Mouse (Mus musculus) intestine, embryonic 16.5 days (tissue): ENCODE measurements around the gene Adgrv1. TPM values are rescaled to one million over a fixed set of nuclear protein-coding genes. Genes with fewer than 3 reads are reported as not detected.
A peak's percentile ranks its signal among the peaks of the same experiment; 100 is the strongest.
"Not testable (repeated sequence)": the region's sequence is repeated elsewhere in the genome, so short reads cannot be mapped to it uniquely, and the experiment has no call there.

Experiments
- ATAC-seq: fragments of 200-750 bp; cut with Nextera tagmentation; 2 replicates; pipeline ENCODE4 v1.8.0; 2017; ENCODE audit warnings: moderate TSS enrichment, moderate library complexity
- H3K27ac ChIP-seq: fragments of 300-500 bp; sonication (generic); 2 replicates; pipeline ENCODE4 v1.5.1; 2014; ENCODE audit warnings: mild to moderate bottlenecking, low read length
- H3K27me3 ChIP-seq: fragments of 300-500 bp; sonication (generic); replicated peaks from 2 replicates; pipeline ENCODE4 v1.6.1; 2014; ENCODE audit warnings: low read length, control low read depth, mixed read lengths; ENCODE audit not compliant: control insufficient read depth, insufficient read depth
- H3K36me3 ChIP-seq: fragments of 300-500 bp; sonication (generic); 2 replicates; pipeline ENCODE4 v1.6.1; 2014; ENCODE audit warnings: low read length, control low read depth; ENCODE audit not compliant: control insufficient read depth, insufficient read depth
- H3K4me1 ChIP-seq: fragments of 300-500 bp; sonication (generic); 2 replicates; pipeline ENCODE4 v1.6.1; 2014; ENCODE audit warnings: low read length, control low read depth, mixed read lengths; ENCODE audit not compliant: control insufficient read depth, insufficient read depth
- H3K4me2 ChIP-seq: fragments of 300-500 bp; sonication (generic); 2 replicates; pipeline ENCODE4 v1.6.1; 2014; ENCODE audit warnings: low read depth, low read length, control low read depth
- H3K4me3 ChIP-seq: fragments of 300-500 bp; sonication (generic); 2 replicates; pipeline ENCODE4 v1.5.1; 2014; ENCODE audit warnings: mild to moderate bottlenecking, low read length
- H3K9ac ChIP-seq: fragments of 300-500 bp; sonication (generic); 2 replicates; pipeline ENCODE4 v1.6.1; 2014; ENCODE audit warnings: low read depth, low read length
- H3K9me3 ChIP-seq: fragments of 300-500 bp; sonication (generic); 2 replicates; pipeline ENCODE4 v1.6.1; 2016; ENCODE audit warnings: low read length, control low read depth; ENCODE audit not compliant: control insufficient read depth
- WGBS: fragments of 180-500 bp; shearing (Covaris S2); extraction: QIAGEN DNeasy Blood & Tissue Kit; methylation state at CpG from one replicate; pipeline ENCODE4 v1.1.7; 2014; 5-methylcytosine and 5-hydroxymethylcytosine counted together
- polyA plus RNA-seq: library from polyadenylated mRNA; unstranded; fragments of >200 nt; fragmentation: Nextera tagmentation; extraction: Ambion mirVana; gene quantifications from 2 replicates; pipeline ENCODE4 v1.2.1, GENCODE M21; 2015

The Adgrv1 gene
- polyA plus RNA-seq, 1 experiment from 2014 or later: 0.56 TPM

GRCm38 (mm10) chr13:81629395-81629794 lies 3.6 kb downstream of the Adgrv1 start:
- no peaks in the 10 kb centered on the region for H3K36me3 ChIP-seq
- ATAC-seq: no peak
- peaks cover 9% of the 10 kb centered on the region for H3K27me3 ChIP-seq
- no peak overlapping the region for H3K27ac ChIP-seq
- no peak overlapping the region for H3K4me3 ChIP-seq
- H3K9me3 ChIP-seq: no peaks in the 10 kb centered on the region
- 74% methylated on average over 3 of the region's 3 CpGs for WGBS
- H3K4me2 ChIP-seq: no peak overlapping the region
- H3K9ac ChIP-seq: no peak overlapping the region
- 0 out of 2 replicates have a peak, but pooled peaks cover 7% of the 10 kb centered on the region for H3K4me1 ChIP-seq

- Histone ChIP-seq H3K4me1 (0 out of 2 replicates have a peak, but pooled peaks cover 7% of the 10 kb centered on the region), H3K36me3 (no peaks in the 10 kb centered on the region), H3K9ac (no peak overlapping the region), H3K9me3 (no peaks in the 10 kb centered on the region), H3K27ac (no peak overlapping the region), H3K4me2 (no peak overlapping the region), H3K4me3 (no peak overlapping the region), H3K27me3 (peaks cover 9% of the 10 kb centered on the region)
- ATAC-seq: no peak
- WGBS: 65% methylated on average over 2 of the region's 2 CpGs
These were observed 4.2 kb downstream of the Adgrv1 start for GRCm38 (mm10) chr13:81628631-81629190.

- H3K9me3 ChIP-seq, ATAC-seq, H3K27me3 ChIP-seq, H3K4me2 ChIP-seq, H3K4me3 ChIP-seq, H3K36me3 ChIP-seq, H3K4me1 ChIP-seq, H3K27ac ChIP-seq, H3K9ac ChIP-seq: not testable (repeated sequence)
- WGBS: 79% methylated on average over 1 of the region's 1 CpGs
These were observed 5.1 kb downstream of the Adgrv1 start for GRCm38 (mm10) chr13:81627861-81628260.

- H3K36me3 ChIP-seq: no peaks in the 10 kb centered on the region
- 92% methylated on average over 4 of the region's 4 CpGs for WGBS
These were observed 22.6 kb downstream of the Adgrv1 start for GRCm38 (mm10) chr13:81610349-81610748.

GRCm38 (mm10) chr13:81606991-81607390 lies 26.0 kb downstream of the Adgrv1 start:
- H3K4me2 ChIP-seq: no peak overlapping the region
- H3K36me3 ChIP-seq: no peaks in the 10 kb centered on the region
- no peak overlapping the region for H3K9ac ChIP-seq
- ATAC-seq: no peak
- WGBS: 86% methylated on average over 2 of the region's 2 CpGs
- H3K27ac ChIP-seq: no peak overlapping the region
- H3K27me3 ChIP-seq: no peaks in the 10 kb centered on the region
- H3K9me3 ChIP-seq: no peaks in the 10 kb centered on the region
- no peaks in the 10 kb centered on the region for H3K4me1 ChIP-seq
- H3K4me3 ChIP-seq: no peak overlapping the region

More at GRCm38 (mm10) chr13:81610349-81610748, 22.6 kb downstream of the Adgrv1 start:
- H3K4me2 ChIP-seq: no peak overlapping the region
- no peak overlapping the region for H3K9ac ChIP-seq
- no peak overlapping the region for H3K27ac ChIP-seq
- no peaks in the 10 kb centered on the region for H3K9me3 ChIP-seq
- no peak overlapping the region for H3K4me3 ChIP-seq
- H3K27me3 ChIP-seq: no peaks in the 10 kb centered on the region
- no peak for ATAC-seq
- no peaks in the 10 kb centered on the region for H3K4me1 ChIP-seq

- no peaks in the 10 kb centered on the region for H3K4me1 ChIP-seq
- H3K4me2 ChIP-seq: no peak overlapping the region
- no peak overlapping the region for H3K27ac ChIP-seq
- no peaks in the 10 kb centered on the region for H3K36me3 ChIP-seq
- ATAC-seq: no peak
- H3K9ac ChIP-seq: no peak overlapping the region
- H3K9me3 ChIP-seq: no peaks in the 10 kb centered on the region
- WGBS: 80% methylated on average over 9 of the region's 9 CpGs
- no peaks in the 10 kb centered on the region for H3K27me3 ChIP-seq
- H3K4me3 ChIP-seq: no peak overlapping the region
These were observed 35.9 kb downstream of the Adgrv1 start for GRCm38 (mm10) chr13:81596910-81597607.

- WGBS: 75% methylated on average over 8 of the region's 8 CpGs
- Histone ChIP-seq H3K4me1 (no peaks in the 10 kb centered on the region), H3K9ac (no peak overlapping the region), H3K36me3 (no peaks in the 10 kb centered on the region), H3K4me2 (no peak overlapping the region), H3K4me3 (no peak overlapping the region), H3K27me3 (no peaks in the 10 kb centered on the region), H3K27ac (no peak overlapping the region), H3K9me3 (no peaks in the 10 kb centered on the region)
- ATAC-seq: no peak
These were observed 54.3 kb downstream of the Adgrv1 start for GRCm38 (mm10) chr13:81578692-81579091.

- Histone ChIP-seq H3K36me3 (no peaks in the 10 kb centered on the region), H3K9me3 (no peaks in the 10 kb centered on the region), H3K4me3 (no peak overlapping the region), H3K27ac (no peak overlapping the region), H3K4me1 (peaks cover 5% of the 10 kb centered on the region; the same call in 1 of the 2 replicates), H3K27me3 (no peaks in the 10 kb centered on the region), H3K4me2 (0 out of 2 replicates have a peak overlapping the region, but pooled peaks have one; percentile 14), H3K9ac (no peak overlapping the region)
- ATAC-seq: peak; percentile 53; the same call in 1 of the 2 replicates
- 46% methylated on average over 12 of the region's 12 CpGs for WGBS
These were observed 62.6 kb downstream of the Adgrv1 start for GRCm38 (mm10) chr13:81570241-81570821.

GRCm38 (mm10) chr13:81550024-81550423 lies 82.9 kb downstream of the Adgrv1 start:
- Histone ChIP-seq H3K4me2 (no peak overlapping the region), H3K4me1 (no peaks in the 10 kb centered on the region), H3K36me3 (no peaks in the 10 kb centered on the region), H3K4me3 (no peak overlapping the region), H3K27ac (no peak overlapping the region), H3K27me3 (no peaks in the 10 kb centered on the region), H3K9ac (no peak overlapping the region), H3K9me3 (no peaks in the 10 kb centered on the region)
- no peak for ATAC-seq
- 82% methylated on average over 1 of the region's 1 CpGs for WGBS
